Mouse (Mus musculus): Measurements from ENCODE around the gene Klra8.
"Not testable (repeated sequence)": the region's sequence is repeated elsewhere in the genome, so short reads cannot be mapped to it uniquely, and the experiment has no call there.

Gene Klra8

GRCm38 (mm10) chr6:130129798-130130197 lies at the start of gene Klra8:
Klra8 (minus strand) TSS chr6:130129898.
- DNase-seq (ENCODE audit: low read depth, low spot score) = not testable (repeated sequence)

- no peak for DNase-seq (ENCODE audit: low read depth, low spot score)
These were observed 19.2 kb downstream of the Klra8 start for GRCm38 (mm10) chr6:130110485-130110884.

GRCm38 (mm10) chr6:130102743-130103142 lies 27.0 kb downstream of the Klra8 start:
- DNase-seq (ENCODE audit: low read depth, low spot score) = not testable (repeated sequence)

- no peak for DNase-seq (ENCODE audit: low read depth, low spot score)
These were observed 37.3 kb downstream of the Klra8 start for GRCm38 (mm10) chr6:130092336-130092948.

- not testable (repeated sequence) for DNase-seq (ENCODE audit: low read depth, low spot score)
These were observed 62.5 kb downstream of the Klra8 start, which contains the start of gene Klra4 for GRCm38 (mm10) chr6:130067171-130067570. Klra4 (minus strand) TSS chr6:130067271.
